Mouse (Mus musculus): ENCODE measurements at regions not wholly inside any gene's neighbourhood (a gene's known extent, or its start where the extent isn't known, plus 50 kb on each side); places are given as distances from the start of the nearest gene placed in this dataset.

- Histone ChIP-seq H3K36me3 (ENCODE audit: control insufficient read depth, insufficient read depth, low read length) (no peaks in the 10 kb centered on the region), H3K9ac (ENCODE audit: low read length) (no peak overlapping the region), H3K4me3 (ENCODE audit: low read depth, low read length) (no peak overlapping the region), H3K9me3 (ENCODE audit: control insufficient read depth, low read length) (no peaks in the 10 kb centered on the region), H3K4me1 (ENCODE audit: control insufficient read depth, insufficient read depth, low read length) (no peaks in the 10 kb centered on the region; the same call in 1 of the 2 replicates), H3K27me3 (ENCODE audit: control insufficient read depth, insufficient read depth, low read length) (no peaks in the 10 kb centered on the region), H3K4me2 (ENCODE audit: low read depth, severe bottlenecking) (no peak overlapping the region), H3K27ac (replicated peaks; ENCODE audit: low read depth, low read length) (no peak overlapping the region)
- ATAC-seq (ENCODE audit: insufficient number of reproducible peaks, low FRiP score, low TSS enrichment, low read depth): no peak
- WGBS: 59% methylated on average over 3 of the region's 3 CpGs
- DNase-seq (ENCODE audit: low spot score): no peak
These were observed 163.0 kb upstream of the Cited2 start for GRCm38 (mm10) chr10:17559980-17560379.

- 63% methylated on average over 7 of the region's 7 CpGs for WGBS
- Histone ChIP-seq H3K27me3 (ENCODE audit: control insufficient read depth, insufficient read depth, low read length) (no peaks in the 10 kb centered on the region), H3K4me3 (ENCODE audit: low read depth, low read length) (no peak overlapping the region)
These were observed 161.6 kb upstream of the Cited2 start for GRCm38 (mm10) chr10:17561466-17561865.

GRCm38 (mm10) chr10:17561977-17562376 lies 161.0 kb upstream of the Cited2 start:
- H3K4me3 ChIP-seq (ENCODE audit: low read depth, low read length): no peak overlapping the region
- DNase-seq (ENCODE audit: low spot score) (no peak), ATAC-seq (ENCODE audit: insufficient number of reproducible peaks, low FRiP score, low TSS enrichment, low read depth) (no peak)
- no peak overlapping the region for H3K9ac ChIP-seq (ENCODE audit: low read length)
- no peaks in the 10 kb centered on the region for H3K9me3 ChIP-seq (ENCODE audit: control insufficient read depth, low read length)
- no peak overlapping the region for H3K4me2 ChIP-seq (ENCODE audit: low read depth, severe bottlenecking)
- WGBS: 91% methylated on average over 5 of the region's 5 CpGs
- no peaks in the 10 kb centered on the region for H3K27me3 ChIP-seq (ENCODE audit: control insufficient read depth, insufficient read depth, low read length)
- H3K36me3 ChIP-seq (ENCODE audit: control insufficient read depth, insufficient read depth, low read length): no peaks in the 10 kb centered on the region
- no peak overlapping the region for H3K27ac ChIP-seq (replicated peaks; ENCODE audit: low read depth, low read length)
- H3K4me1 ChIP-seq (ENCODE audit: control insufficient read depth, insufficient read depth, low read length): no peaks in the 10 kb centered on the region; the same call in 1 of the 2 replicates

More at GRCm38 (mm10) chr10:17561466-17561865, 161.6 kb upstream of the Cited2 start:
- DNase-seq (ENCODE audit: low spot score) (no peak), ATAC-seq (ENCODE audit: insufficient number of reproducible peaks, low FRiP score, low TSS enrichment, low read depth) (no peak)
- no peaks in the 10 kb centered on the region; the same call in 1 of the 2 replicates for H3K4me1 ChIP-seq (ENCODE audit: control insufficient read depth, insufficient read depth, low read length)
- H3K27ac ChIP-seq (replicated peaks; ENCODE audit: low read depth, low read length): no peak overlapping the region
- no peaks in the 10 kb centered on the region for H3K36me3 ChIP-seq (ENCODE audit: control insufficient read depth, insufficient read depth, low read length)
- H3K9me3 ChIP-seq (ENCODE audit: control insufficient read depth, low read length): no peaks in the 10 kb centered on the region
- no peak overlapping the region for H3K9ac ChIP-seq (ENCODE audit: low read length)
- no peak overlapping the region for H3K4me2 ChIP-seq (ENCODE audit: low read depth, severe bottlenecking)

GRCm38 (mm10) chr10:17562410-17563350 lies 160.3 kb upstream of the Cited2 start:
- Histone ChIP-seq H3K27ac (replicated peaks; ENCODE audit: low read depth, low read length) (no peak overlapping the region), H3K4me2 (ENCODE audit: low read depth, severe bottlenecking) (no peak overlapping the region), H3K4me3 (ENCODE audit: low read depth, low read length) (no peak overlapping the region), H3K4me1 (ENCODE audit: control insufficient read depth, insufficient read depth, low read length) (no peaks in the 10 kb centered on the region; the same call in 1 of the 2 replicates), H3K36me3 (ENCODE audit: control insufficient read depth, insufficient read depth, low read length) (no peaks in the 10 kb centered on the region), H3K9ac (ENCODE audit: low read length) (no peak overlapping the region), H3K27me3 (ENCODE audit: control insufficient read depth, insufficient read depth, low read length) (no peaks in the 10 kb centered on the region), H3K9me3 (ENCODE audit: control insufficient read depth, low read length) (no peaks in the 10 kb centered on the region)
- ATAC-seq (ENCODE audit: insufficient number of reproducible peaks, low FRiP score, low TSS enrichment, low read depth): no peak
- 77% methylated on average over 7 of the region's 7 CpGs for WGBS
- DNase-seq (ENCODE audit: low spot score): no peak

- Histone ChIP-seq H3K27ac (replicated peaks; ENCODE audit: low read depth, low read length) (no peak overlapping the region), H3K9ac (ENCODE audit: low read length) (no peak overlapping the region), H3K36me3 (ENCODE audit: control insufficient read depth, insufficient read depth, low read length) (no peaks in the 10 kb centered on the region), H3K4me2 (ENCODE audit: low read depth, severe bottlenecking) (no peak overlapping the region), H3K27me3 (ENCODE audit: control insufficient read depth, insufficient read depth, low read length) (no peaks in the 10 kb centered on the region), H3K9me3 (ENCODE audit: control insufficient read depth, low read length) (no peaks in the 10 kb centered on the region), H3K4me1 (ENCODE audit: control insufficient read depth, insufficient read depth, low read length) (no peaks in the 10 kb centered on the region; the same call in 1 of the 2 replicates), H3K4me3 (ENCODE audit: low read depth, low read length) (no peak overlapping the region)
- DNase-seq (ENCODE audit: low spot score) (no peak), ATAC-seq (ENCODE audit: insufficient number of reproducible peaks, low FRiP score, low TSS enrichment, low read depth) (no peak)
- 72% methylated on average over 4 of the region's 4 CpGs for WGBS
These were observed 159.7 kb upstream of the Cited2 start for GRCm38 (mm10) chr10:17563351-17563749.

GRCm38 (mm10) chr10:17564895-17565620 lies 158.0 kb upstream of the Cited2 start:
- Histone ChIP-seq H3K9ac (ENCODE audit: low read length) (no peak overlapping the region), H3K4me3 (ENCODE audit: low read depth, low read length) (no peak overlapping the region), H3K4me2 (ENCODE audit: low read depth, severe bottlenecking) (no peak overlapping the region), H3K36me3 (ENCODE audit: control insufficient read depth, insufficient read depth, low read length) (no peaks in the 10 kb centered on the region), H3K27me3 (ENCODE audit: control insufficient read depth, insufficient read depth, low read length) (no peaks in the 10 kb centered on the region), H3K9me3 (ENCODE audit: control insufficient read depth, low read length) (no peaks in the 10 kb centered on the region), H3K4me1 (ENCODE audit: control insufficient read depth, insufficient read depth, low read length) (no peaks in the 10 kb centered on the region), H3K27ac (replicated peaks; ENCODE audit: low read depth, low read length) (no peak overlapping the region)
- ATAC-seq (ENCODE audit: insufficient number of reproducible peaks, low FRiP score, low TSS enrichment, low read depth) (no peak), DNase-seq (ENCODE audit: low spot score) (no peak)
- WGBS: 59% methylated on average over 6 of the region's 6 CpGs

GRCm38 (mm10) chr10:17566975-17567374 lies 156.0 kb upstream of the Cited2 start:
- no peaks in the 10 kb centered on the region for H3K4me1 ChIP-seq (ENCODE audit: control insufficient read depth, insufficient read depth, low read length)
- no peak overlapping the region for H3K4me3 ChIP-seq (ENCODE audit: low read depth, low read length)
- H3K9ac ChIP-seq (ENCODE audit: low read length): no peak overlapping the region
- H3K4me2 ChIP-seq (ENCODE audit: low read depth, severe bottlenecking): no peak overlapping the region
- ATAC-seq (ENCODE audit: insufficient number of reproducible peaks, low FRiP score, low TSS enrichment, low read depth) (no peak), DNase-seq (ENCODE audit: low spot score) (no peak)
- no peak overlapping the region for H3K27ac ChIP-seq (replicated peaks; ENCODE audit: low read depth, low read length)
- WGBS: 88% methylated on average over 5 of the region's 5 CpGs
- no peaks in the 10 kb centered on the region for H3K36me3 ChIP-seq (ENCODE audit: control insufficient read depth, insufficient read depth, low read length)
- no peaks in the 10 kb centered on the region for H3K9me3 ChIP-seq (ENCODE audit: control insufficient read depth, low read length)
- H3K27me3 ChIP-seq (ENCODE audit: control insufficient read depth, insufficient read depth, low read length): no peaks in the 10 kb centered on the region

- Histone ChIP-seq H3K4me3 (ENCODE audit: low read depth, low read length) (no peak overlapping the region), H3K4me2 (ENCODE audit: low read depth, severe bottlenecking) (no peak overlapping the region), H3K27me3 (ENCODE audit: control insufficient read depth, insufficient read depth, low read length) (no peaks in the 10 kb centered on the region), H3K9ac (ENCODE audit: low read length) (no peak overlapping the region), H3K27ac (replicated peaks; ENCODE audit: low read depth, low read length) (no peak overlapping the region), H3K36me3 (ENCODE audit: control insufficient read depth, insufficient read depth, low read length) (no peaks in the 10 kb centered on the region), H3K9me3 (ENCODE audit: control insufficient read depth, low read length) (no peaks in the 10 kb centered on the region), H3K4me1 (ENCODE audit: control insufficient read depth, insufficient read depth, low read length) (no peaks in the 10 kb centered on the region)
- ATAC-seq (ENCODE audit: insufficient number of reproducible peaks, low FRiP score, low TSS enrichment, low read depth) (no peak), DNase-seq (ENCODE audit: low spot score) (no peak)
- WGBS: 94% methylated on average over 3 of the region's 3 CpGs
These were observed 155.4 kb upstream of the Cited2 start for GRCm38 (mm10) chr10:17567631-17568030.
